Mouse (Mus musculus): ENCODE measurements around the gene Vav2. TPM values are rescaled to one million over a fixed set of nuclear protein-coding genes. Genes with fewer than 3 reads are reported as not detected.

Gene Vav2
- total and polyA plus RNA-seq, 2 experiments from 2014 or later = 6.4 to 33.6 TPM

GRCm38 (mm10) chr2:27410518-27411140, 16.2 kb downstream of the Vav2 start:
- Histone ChIP-seq H3K27ac (ENCODE audit: low read depth, low read length) (no peak overlapping the region), H3K27me3 (ENCODE audit: insufficient read depth, low read length) (no peaks in the 10 kb centered on the region), H3K4me3 (ENCODE audit: low read depth, low read length) (no peak overlapping the region), H3K9ac (replicated peaks; ENCODE audit: low read length, poor library complexity, severe bottlenecking) (no peak overlapping the region), H3K4me1 (ENCODE audit: insufficient read depth, low read length) (peaks cover 22% of the 10 kb centered on the region), H3K9me3 (ENCODE audit: low read length) (no peaks in the 10 kb centered on the region), H3K4me2 (ENCODE audit: low read depth, low read length, poor library complexity, severe bottlenecking) (no peak overlapping the region), H3K36me3 (ENCODE audit: insufficient read depth, low read length) (no peaks in the 10 kb centered on the region)
- no peak for ATAC-seq (ENCODE audit: low FRiP score)
- WGBS = 87% methylated on average over 6 of the region's 6 CpGs
- no peak for TF ChIP-seq CTCF (IDR thresholded peaks at IDR 0.05)
- DNase-seq (ENCODE audit: low spot score) = no peak

- TF ChIP-seq CTCF (IDR thresholded peaks at IDR 0.05) = no peak
- Histone ChIP-seq H3K4me3 (ENCODE audit: low read depth, low read length) (no peak overlapping the region), H3K4me2 (ENCODE audit: low read depth, low read length, poor library complexity, severe bottlenecking) (no peak overlapping the region), H3K27ac (ENCODE audit: low read depth, low read length) (no peak overlapping the region), H3K4me1 (ENCODE audit: insufficient read depth, low read length) (peaks cover 10% of the 10 kb centered on the region; the same call in 1 of the 2 replicates), H3K9ac (replicated peaks; ENCODE audit: low read length, poor library complexity, severe bottlenecking) (no peak overlapping the region), H3K9me3 (ENCODE audit: low read length) (no peaks in the 10 kb centered on the region), H3K36me3 (ENCODE audit: insufficient read depth, low read length) (no peaks in the 10 kb centered on the region), H3K27me3 (ENCODE audit: insufficient read depth, low read length) (no peaks in the 10 kb centered on the region)
- DNase-seq (ENCODE audit: low spot score) = no peak
- no peak for ATAC-seq (ENCODE audit: low FRiP score)
- 76% methylated on average over 3 of the region's 3 CpGs for WGBS
These were observed 18.6 kb downstream of the Vav2 start for GRCm38 (mm10) chr2:27408194-27408593.

GRCm38 (mm10) chr2:27406928-27407327, 19.9 kb downstream of the Vav2 start:
- H3K4me2 ChIP-seq (ENCODE audit: low read depth, low read length, poor library complexity, severe bottlenecking) = no peak overlapping the region
- no peaks in the 10 kb centered on the region for H3K27me3 ChIP-seq (ENCODE audit: insufficient read depth, low read length)
- no peak overlapping the region for H3K27ac ChIP-seq (ENCODE audit: low read depth, low read length)
- H3K36me3 ChIP-seq (ENCODE audit: insufficient read depth, low read length) = no peaks in the 10 kb centered on the region
- 94% methylated on average over 5 of the region's 5 CpGs for WGBS
- H3K4me3 ChIP-seq (ENCODE audit: low read depth, low read length) = no peak overlapping the region
- no peak for TF ChIP-seq CTCF (IDR thresholded peaks at IDR 0.05)
- 0 out of 2 replicates have a peak, but pooled peaks cover 5% of the 10 kb centered on the region for H3K4me1 ChIP-seq (ENCODE audit: insufficient read depth, low read length)
- ATAC-seq (ENCODE audit: low FRiP score) (no peak), DNase-seq (ENCODE audit: low spot score) (no peak)
- H3K9ac ChIP-seq (replicated peaks; ENCODE audit: low read length, poor library complexity, severe bottlenecking) = no peak overlapping the region
- H3K9me3 ChIP-seq (ENCODE audit: low read length) = no peaks in the 10 kb centered on the region

GRCm38 (mm10) chr2:27405094-27405884, 21.5 kb downstream of the Vav2 start:
- no peak overlapping the region for H3K4me2 ChIP-seq (ENCODE audit: low read depth, low read length, poor library complexity, severe bottlenecking)
- H3K4me3 ChIP-seq (ENCODE audit: low read depth, low read length) = no peak overlapping the region
- no peaks in the 10 kb centered on the region for H3K36me3 ChIP-seq (ENCODE audit: insufficient read depth, low read length)
- ATAC-seq (ENCODE audit: low FRiP score) (no peak), DNase-seq (ENCODE audit: low spot score) (no peak)
- no peak overlapping the region for H3K27ac ChIP-seq (ENCODE audit: low read depth, low read length)
- no peaks in the 10 kb centered on the region for H3K4me1 ChIP-seq (ENCODE audit: insufficient read depth, low read length)
- WGBS = 65% methylated on average over 5 of the region's 5 CpGs
- H3K9ac ChIP-seq (replicated peaks; ENCODE audit: low read length, poor library complexity, severe bottlenecking) = no peak overlapping the region
- no peak for TF ChIP-seq CTCF (IDR thresholded peaks at IDR 0.05)
- no peaks in the 10 kb centered on the region for H3K9me3 ChIP-seq (ENCODE audit: low read length)
- no peaks in the 10 kb centered on the region for H3K27me3 ChIP-seq (ENCODE audit: insufficient read depth, low read length)

GRCm38 (mm10) chr2:27404375-27405093, 22.3 kb downstream of the Vav2 start:
- 62% methylated on average over 6 of the region's 6 CpGs for WGBS
- ATAC-seq (ENCODE audit: low FRiP score) (no peak), DNase-seq (ENCODE audit: low spot score) (no peak)
- Histone ChIP-seq H3K27me3 (ENCODE audit: insufficient read depth, low read length) (no peaks in the 10 kb centered on the region), H3K4me3 (ENCODE audit: low read depth, low read length) (no peak overlapping the region), H3K4me1 (ENCODE audit: insufficient read depth, low read length) (no peaks in the 10 kb centered on the region), H3K27ac (ENCODE audit: low read depth, low read length) (no peak overlapping the region), H3K4me2 (ENCODE audit: low read depth, low read length, poor library complexity, severe bottlenecking) (no peak overlapping the region), H3K9ac (replicated peaks; ENCODE audit: low read length, poor library complexity, severe bottlenecking) (no peak overlapping the region), H3K9me3 (ENCODE audit: low read length) (no peaks in the 10 kb centered on the region), H3K36me3 (ENCODE audit: insufficient read depth, low read length) (no peaks in the 10 kb centered on the region)
- TF ChIP-seq CTCF (IDR thresholded peaks at IDR 0.05) = no peak

- ATAC-seq (ENCODE audit: low FRiP score) = no peak
- TF ChIP-seq CTCF (IDR thresholded peaks at IDR 0.05) = no peak
- 93% methylated on average over 2 of the region's 2 CpGs for WGBS
- Histone ChIP-seq H3K9me3 (ENCODE audit: low read length) (no peaks in the 10 kb centered on the region), H3K4me1 (ENCODE audit: insufficient read depth, low read length) (no peaks in the 10 kb centered on the region), H3K36me3 (ENCODE audit: insufficient read depth, low read length) (no peaks in the 10 kb centered on the region), H3K4me3 (ENCODE audit: low read depth, low read length) (no peak overlapping the region), H3K27me3 (ENCODE audit: insufficient read depth, low read length) (no peaks in the 10 kb centered on the region), H3K27ac (ENCODE audit: low read depth, low read length) (no peak overlapping the region), H3K4me2 (ENCODE audit: low read depth, low read length, poor library complexity, severe bottlenecking) (no peak overlapping the region), H3K9ac (replicated peaks; ENCODE audit: low read length, poor library complexity, severe bottlenecking) (no peak overlapping the region)
- no peak for DNase-seq (ENCODE audit: low spot score)
These were observed 25.3 kb downstream of the Vav2 start for GRCm38 (mm10) chr2:27401544-27401943.

All from midbrain, postnatal 0 days (tissue).